Comparison of ENCODE assay signal across 15 mouse cellular contexts in the genomic region with DNA sequence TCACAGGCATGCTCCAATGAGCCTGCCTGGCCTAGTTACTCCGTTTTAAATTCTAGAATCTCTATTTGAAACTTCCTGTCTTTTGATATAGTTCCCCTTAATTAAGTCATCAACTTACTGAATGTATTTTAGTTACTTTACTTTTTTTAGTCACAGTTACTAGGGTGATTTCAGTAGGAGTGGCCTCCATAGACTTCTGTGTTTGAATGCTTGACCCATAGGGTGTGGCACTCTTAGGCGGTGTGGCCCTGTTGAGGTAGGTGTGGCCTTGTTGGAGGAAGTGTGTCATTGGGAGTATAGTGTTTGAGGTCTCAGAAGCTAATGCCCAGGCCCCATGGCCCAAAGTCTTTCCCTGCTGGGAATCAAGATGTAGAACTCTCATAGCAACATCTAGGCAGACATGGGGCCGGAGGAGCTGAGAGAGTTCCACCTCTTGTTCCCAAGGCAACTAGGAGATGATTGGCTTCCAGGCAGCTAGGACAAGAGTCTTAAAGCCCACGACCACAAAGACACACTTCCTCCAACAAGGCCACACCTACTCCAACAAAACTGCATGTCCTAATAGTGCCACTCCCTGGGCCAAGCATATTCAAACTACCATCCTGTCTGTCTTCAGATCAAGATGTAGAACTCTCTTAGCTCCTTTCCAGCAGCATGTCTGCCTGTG. TPM values are rescaled to one million over a fixed set of nuclear protein-coding genes. Genes with fewer than 3 reads are reported as not detected.
DNase-seq lines count a peak whose midpoint lies in the region; ATAC-seq and TF ChIP-seq lines count a peak whose summit lies in the region.
"Had no signal": no experiment of that assay in that cellular context is flagged by ENCODE, and none has a peak within 500 bp of the region (broad histone marks: within the 10 kb centered on the region; RNA-seq: fewer than 3 reads in every experiment).

No protein-coding gene starts in this region.

- peaks cover 15% of the 10 kb centered on the region for H3K36me3 ChIP-seq in heart, embryonic 10.5 days
- H3K36me3 ChIP-seq in liver, embryonic 15.5 days (replicated peaks): peaks cover 7% of the 10 kb centered on the region
- peaks cover 5% of the 10 kb centered on the region for H3K36me3 ChIP-seq in spleen, adult 2 months (ENCODE audit: control insufficient read depth, insufficient read depth, low read length)
- peaks cover 34% of the 10 kb centered on the region for H3K36me3 ChIP-seq in forebrain, embryonic 10.5 days (replicated peaks)

- H3K4me2 ChIP-seq in liver, embryonic 15.5 days: no peak overlapping the region

- H3K27ac ChIP-seq in heart, embryonic 10.5 days: no peak overlapping the region
- H3K27ac ChIP-seq in bone marrow, adult 2 months (ENCODE audit: control insufficient read depth, insufficient read depth, low read depth, low read length, poor library complexity): peak overlapping the region; percentile 67
- H3K27ac ChIP-seq in liver, embryonic 15.5 days (replicated peaks): 0 out of 2 replicates have a peak overlapping the region, but pooled peaks have one; percentile 33
- H3K27ac ChIP-seq in spleen, adult 2 months (ENCODE audit: insufficient read depth, low read length): peak overlapping the region; percentile 81
- no peak overlapping the region for H3K27ac ChIP-seq in forebrain, embryonic 10.5 days
- H3K27ac ChIP-seq: kidney, postnatal 0 days had no signal

- H3K4me3 ChIP-seq in heart, embryonic 10.5 days: no peak overlapping the region
- H3K4me3 ChIP-seq in bone marrow, adult 2 months (replicated peaks; ENCODE audit: control insufficient read depth, low read depth, low read length): no peak overlapping the region
- H3K4me3 ChIP-seq in liver, embryonic 15.5 days (replicated peaks): no peak overlapping the region
- H3K4me3 ChIP-seq in spleen, adult 2 months (ENCODE audit: extremely low read depth, insufficient read depth, insufficient read length): no peak overlapping the region
- no peak overlapping the region for H3K4me3 ChIP-seq in forebrain, embryonic 10.5 days
- H3K4me3 ChIP-seq: erythroblast, embryonic 14.5 days had no signal

- H3K9me3 ChIP-seq in heart, embryonic 10.5 days: no peaks in the 10 kb centered on the region
- H3K9me3 ChIP-seq in liver, embryonic 15.5 days (replicated peaks): 0 out of 2 replicates have a peak, but pooled peaks cover 2% of the 10 kb centered on the region
- H3K9me3 ChIP-seq in forebrain, embryonic 10.5 days: peaks cover 4% of the 10 kb centered on the region; the same call in 1 of the 2 replicates

- H3K9ac ChIP-seq in liver, embryonic 15.5 days: no peak overlapping the region

- TF ChIP-seq POLR2A in bone marrow, adult 2 months (IDR thresholded peaks at IDR 0.05; ENCODE audit: borderline replicate concordance, control insufficient read depth, low read depth, low read length): no peak
- no peak for TF ChIP-seq POLR2A in spleen, adult 2 months (IDR thresholded peaks at IDR 0.05; ENCODE audit: low read depth, low read length)

- whole genome bisulfite sequencing in heart, embryonic 10.5 days: 68% methylated on average over 4 of the region's 4 CpGs
- 22% methylated on average over 4 of the region's 4 CpGs for WGBS in bone marrow, adult 2 months
- WGBS in liver, embryonic 15.5 days (ENCODE audit: insufficient replicate concordance): 34% methylated on average over 4 of the region's 4 CpGs
- 27% methylated on average over 4 of the region's 4 CpGs for WGBS in spleen, adult 2 months
- WGBS in forebrain, embryonic 10.5 days: 76% methylated on average over 4 of the region's 4 CpGs

- ATAC-seq in liver, embryonic 15.5 days (ENCODE audit: insufficient read depth): peak; percentile 77

- H3K27me3 ChIP-seq in heart, embryonic 10.5 days (ENCODE audit: insufficient read depth, poor library complexity, severe bottlenecking): no peaks in the 10 kb centered on the region
- no peaks in the 10 kb centered on the region for H3K27me3 ChIP-seq in liver, embryonic 15.5 days
- no peaks in the 10 kb centered on the region for H3K27me3 ChIP-seq in spleen, adult 2 months (ENCODE audit: control insufficient read depth, insufficient read depth, low read length)
- no peaks in the 10 kb centered on the region for H3K27me3 ChIP-seq in forebrain, embryonic 10.5 days (ENCODE audit: poor library complexity, severe bottlenecking)

- no peaks in the 10 kb centered on the region for H3K4me1 ChIP-seq in heart, embryonic 10.5 days
- peaks cover 4% of the 10 kb centered on the region for H3K4me1 ChIP-seq in bone marrow, adult 2 months (ENCODE audit: control insufficient read depth, insufficient read depth, low read length)
- peaks cover 9% of the 10 kb centered on the region for H3K4me1 ChIP-seq in liver, embryonic 15.5 days (replicated peaks)
- peaks cover 6% of the 10 kb centered on the region; the same call in 1 of the 2 replicates for H3K4me1 ChIP-seq in spleen, adult 2 months (ENCODE audit: control insufficient read depth, insufficient read depth, insufficient read length)
- H3K4me1 ChIP-seq in forebrain, embryonic 10.5 days: no peaks in the 10 kb centered on the region

- peak; percentile 6 to 11 for DNase-seq in heart, adult 18-20 months
- DNase-seq in heart, embryonic 10.5 days (ENCODE audit: low spot score): no peak
- DNase-seq in spleen, adult 2 months (ENCODE audit: low read depth in 1 of 2, low spot score in 2 of 2): peak in 1 of 2 experiments; percentile 79
- no peak for DNase-seq in forebrain, embryonic 10.5 days (ENCODE audit: extremely low spot score, low spot score)
- no peak for DNase-seq in adrenal gland, postnatal 14 days
- DNase-seq in left cerebral cortex, postnatal 4 days: no peak
- DNase-seq: adrenal gland, postnatal 25 days; cerebellum, postnatal 25 days; gastrocnemius, postnatal 10 days; heart, postnatal 10 days; right cerebral cortex, postnatal 25 days had no signal

- intact Hi-C loops in left cerebral cortex, postnatal 4 days (cut with DNase I): no loop called here

- TF ChIP-seq CTCF in bone marrow, adult 2 months (IDR thresholded peaks at IDR 0.05; ENCODE audit: control insufficient read depth, insufficient read depth, low read length): no peak
- TF ChIP-seq CTCF in spleen, adult 2 months (IDR thresholded peaks at IDR 0.05; ENCODE audit: extremely low read depth, insufficient read depth, insufficient read length, insufficient replicate concordance): no peak

RNA-seq across cellular contexts. Expression of a gene that starts 11.7 kb away (rescaled TPM):
- total RNA-seq in heart, adult 18-20 months (2021): 10 to 100 TPM; 12.4 to 12.5 TPM
- polyA plus RNA-seq in heart, embryonic 10.5 days (2016; fragmentation: Nextera tagmentation; extraction: Ambion mirVana): 8.9 and 9.5 TPM in 2 replicates
- polyA plus RNA-seq in bone marrow, adult 2 months (2011; ENCODE audit: insufficient read depth, insufficient read length, low replicate concordance, missing spikeins): 8.5 and 13.2 TPM in 2 replicates
- polyA plus RNA-seq in liver, embryonic 15.5 days (2015; fragmentation: Nextera tagmentation; extraction: Ambion mirVana): 12.1 TPM in 2 replicates
- polyA plus RNA-seq in spleen, adult 2 months (2012; rRNA removed): 2.3 and 2.9 TPM in 2 replicates
- 12.0 and 12.4 TPM in 2 replicates for polyA plus RNA-seq in forebrain, embryonic 10.5 days (2016; fragmentation: Nextera tagmentation; extraction: Ambion mirVana)
- total RNA-seq in adrenal gland, postnatal 14 days (2021): 21.9 and 22.9 TPM in 2 replicates
- total RNA-seq in left cerebral cortex, postnatal 4 days (2021): 10 to 100 TPM; 16.7 to 19.7 TPM

RNA-seq across cellular contexts. Expression of a gene that starts 11.8 kb away (rescaled TPM):
- total RNA-seq in heart, adult 18-20 months (2021): 10 to 100 TPM; 17.6 to 17.8 TPM
- 26.7 and 28.0 TPM in 2 replicates for polyA plus RNA-seq in heart, embryonic 10.5 days (2016; fragmentation: Nextera tagmentation; extraction: Ambion mirVana)
- polyA plus RNA-seq in bone marrow, adult 2 months (2011; ENCODE audit: insufficient read depth, insufficient read length, low replicate concordance, missing spikeins): 6.3 and 12.4 TPM in 2 replicates
- polyA plus RNA-seq in liver, embryonic 15.5 days (2015; fragmentation: Nextera tagmentation; extraction: Ambion mirVana): 13.2 and 13.5 TPM in 2 replicates
- polyA plus RNA-seq in spleen, adult 2 months (2012; rRNA removed): 1.2 and 1.4 TPM in 2 replicates
- 24.3 and 25.2 TPM in 2 replicates for polyA plus RNA-seq in forebrain, embryonic 10.5 days (2016; fragmentation: Nextera tagmentation; extraction: Ambion mirVana)
- 13.4 and 13.7 TPM in 2 replicates for total RNA-seq in adrenal gland, postnatal 14 days (2021)
- 10 to 100 TPM in 1 of 2 experiments, 1 to 10 TPM in 1; 9.9 to 11.6 TPM for total RNA-seq in left cerebral cortex, postnatal 4 days (2021)

RNA-seq across cellular contexts. Expression of a gene that starts 27.8 kb away (rescaled TPM):
- 10 to 100 TPM; 15.0 to 15.1 TPM for total RNA-seq in heart, adult 18-20 months (2021)
- 31.2 and 36.0 TPM in 2 replicates for polyA plus RNA-seq in heart, embryonic 10.5 days (2016; fragmentation: Nextera tagmentation; extraction: Ambion mirVana)
- 11.3 and 13.6 TPM in 2 replicates for polyA plus RNA-seq in bone marrow, adult 2 months (2011; ENCODE audit: insufficient read depth, insufficient read length, low replicate concordance, missing spikeins)
- 17.5 and 20.3 TPM in 2 replicates for polyA plus RNA-seq in liver, embryonic 15.5 days (2015; fragmentation: Nextera tagmentation; extraction: Ambion mirVana)
- polyA plus RNA-seq in spleen, adult 2 months (2012; rRNA removed): 1.9 and 2.3 TPM in 2 replicates
- 55.7 and 58.9 TPM in 2 replicates for polyA plus RNA-seq in forebrain, embryonic 10.5 days (2016; fragmentation: Nextera tagmentation; extraction: Ambion mirVana)
- 19.5 and 19.9 TPM in 2 replicates for total RNA-seq in adrenal gland, postnatal 14 days (2021)
- 10 to 100 TPM; 39.0 to 41.9 TPM for total RNA-seq in left cerebral cortex, postnatal 4 days (2021)

Comparison
In these comparisons a context has a peak if more than half of its experiments do, and no peak if none do; other contexts are left out.
1. DNase-seq: peak in heart, adult 18-20 months (2 of 2); none in heart, embryonic 10.5 days (single experiment), forebrain, embryonic 10.5 days (single experiment), adrenal gland, postnatal 14 days (single experiment) and left cerebral cortex, postnatal 4 days (single experiment).
2. H3K27ac ChIP-seq: peak in bone marrow, adult 2 months (single experiment), liver, embryonic 15.5 days (single experiment) and spleen, adult 2 months (single experiment); none in heart, embryonic 10.5 days (single experiment) and forebrain, embryonic 10.5 days (single experiment).